Mouse (Mus musculus) ES-Bruce4 (cell line): ENCODE measurements around the gene Lcn6.

ENCODE experiments used
- CTCF ChIP-seq: IDR thresholded peaks from one replicate; pipeline ENCODE4 v1.8.1; 2011; ENCODE audit warnings: low read depth, low read length
- EP300 ChIP-seq: IDR thresholded peaks from 2 replicates; pipeline ENCODE4 v1.6.1; 2011; ENCODE audit warnings: low read depth, low read length; ENCODE audit not compliant: insufficient read depth
- POLR2A ChIP-seq: IDR thresholded peaks from one replicate; pipeline ENCODE4 v1.8.1; 2011; ENCODE audit warnings: low read length; ENCODE audit not compliant: insufficient read depth

DNA sequence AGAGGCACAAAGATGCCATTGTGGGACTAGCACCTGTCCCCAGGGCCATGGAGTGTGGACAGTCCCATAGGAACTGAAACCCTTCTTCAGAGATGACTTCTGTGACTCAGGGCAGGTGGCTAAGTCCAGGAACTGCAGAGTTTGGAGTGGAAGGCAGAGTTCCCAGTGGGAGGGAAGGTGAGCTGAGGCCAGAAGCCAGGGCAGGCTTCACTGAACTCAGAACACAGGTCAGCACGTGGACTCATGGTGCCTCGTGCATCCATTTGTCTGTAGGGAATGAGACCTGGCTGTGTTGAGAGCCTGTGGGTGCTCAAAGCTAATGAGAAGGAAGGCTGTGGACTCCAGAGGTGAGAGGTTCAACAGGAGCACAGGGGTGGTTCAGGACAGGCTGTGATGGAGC, 22.1 kb downstream of the Lcn6 start:
- TF ChIP-seq CTCF = no peak
- no peak for TF ChIP-seq EP300
- TF ChIP-seq POLR2A = no peak
